Mouse (Mus musculus) MEL-GATA-1-ER (cell line): ENCODE data around the gene St7.
A peak's percentile ranks its signal among the peaks of the same experiment; 100 is the strongest.

Experiments used
- DNase-seq: peaks from one replicate; pipeline ENCODE4 v3.0.0-alpha.2; 2012; ENCODE audit warnings: low read depth; ENCODE audit errors: extremely low read depth

Gene St7

GRCm38 (mm10) chr6:17814074-17814649 is 121.4 kb downstream of the St7 start:
- no peak for DNase-seq

DNA sequence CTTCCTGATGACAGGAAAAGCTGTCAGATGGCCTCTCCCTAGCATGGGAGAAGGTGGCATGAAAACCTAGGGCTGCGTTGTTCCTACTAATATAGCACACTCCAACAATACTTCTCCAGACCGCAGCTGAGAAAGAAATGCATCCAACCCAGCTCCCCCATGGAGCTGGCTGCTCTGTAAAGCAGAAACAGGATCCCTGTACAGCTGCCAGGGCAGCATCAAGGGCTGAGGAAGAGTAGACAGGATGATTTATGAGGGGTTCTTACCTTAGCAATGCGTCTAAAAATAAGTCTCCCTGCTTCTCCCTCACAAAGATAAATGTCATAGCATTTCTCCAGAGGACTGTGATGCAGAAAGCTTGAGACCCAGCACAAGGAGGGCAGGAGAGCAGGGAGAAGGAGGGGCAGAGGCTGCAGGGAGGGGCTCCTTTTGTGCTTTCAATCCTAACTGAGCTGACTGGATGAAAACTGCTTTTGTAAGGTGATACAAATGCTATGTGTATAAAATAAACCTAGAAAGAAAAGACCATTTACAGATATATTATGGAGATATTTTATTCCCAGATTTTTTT is 124.2 kb downstream of the St7 start:
- DNase-seq = no peak

DNA sequence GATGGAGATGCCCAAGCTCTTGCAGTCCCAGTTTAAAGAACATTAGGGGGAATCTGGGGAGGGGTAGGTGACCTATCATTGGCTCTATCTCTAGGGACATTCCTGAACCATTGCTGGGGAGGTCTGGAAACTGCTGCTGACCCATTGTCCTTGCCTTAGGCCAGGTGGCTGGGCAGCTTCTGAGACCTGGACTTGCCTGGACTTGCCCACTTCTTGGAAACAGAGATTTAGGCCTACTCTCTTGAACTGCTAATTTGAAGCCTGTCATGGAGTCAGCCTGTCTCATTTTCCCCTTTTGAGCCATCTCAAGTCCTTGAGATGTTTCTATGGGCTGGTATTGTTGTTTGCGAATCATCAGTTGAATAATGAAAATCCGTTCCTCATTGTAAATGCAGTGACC is 130.9 kb downstream of the St7 start:
- no peak for DNase-seq

DNA sequence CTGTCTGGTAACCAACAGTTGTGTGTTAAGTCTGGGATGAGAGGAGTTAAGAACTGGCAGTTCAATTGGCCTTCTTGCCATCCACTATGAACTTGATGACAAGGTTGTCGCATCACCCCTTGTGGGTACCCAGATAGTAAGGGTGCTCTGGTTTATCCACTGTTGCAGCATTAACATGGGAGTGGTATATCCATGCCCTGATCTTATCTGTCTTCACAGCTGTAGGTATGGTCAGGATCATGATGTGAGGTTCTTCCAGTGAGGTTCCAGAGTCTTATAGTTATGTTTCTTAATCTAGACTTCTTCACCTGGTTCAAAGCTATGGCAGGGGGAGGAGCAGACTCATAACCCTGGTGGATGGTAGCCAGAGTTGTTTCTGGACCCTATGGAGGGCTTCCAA is 132.0 kb downstream of the St7 start:
- DNase-seq = no peak

DNA sequence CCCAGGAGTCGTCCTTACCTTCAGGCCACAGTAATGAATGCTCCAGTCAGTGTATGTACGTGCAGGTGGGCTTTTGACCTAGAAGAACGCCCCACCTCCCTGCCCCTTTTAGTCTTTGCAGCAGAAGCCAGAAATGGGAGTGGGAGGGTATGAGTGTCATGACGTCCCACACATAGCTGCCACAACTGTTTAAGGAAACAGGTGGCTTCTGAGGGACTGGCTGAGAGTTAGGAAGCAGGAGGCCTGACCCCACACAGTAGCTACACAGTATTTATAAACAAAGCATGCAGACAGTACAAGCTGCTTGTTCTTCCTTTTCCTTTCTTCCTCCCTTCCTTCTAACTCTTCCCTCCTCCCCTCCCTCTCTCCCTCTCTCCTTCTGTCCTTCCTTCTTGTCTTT is 135.6 kb downstream of the St7 start:
- DNase-seq = no peak

GRCm38 (mm10) chr6:17829981-17830380 is 137.2 kb downstream of the St7 start:
- no peak for DNase-seq

- peak; percentile 26 for DNase-seq
These were observed 141.8 kb downstream of the St7 start for GRCm38 (mm10) chr6:17834493-17834892.

DNA sequence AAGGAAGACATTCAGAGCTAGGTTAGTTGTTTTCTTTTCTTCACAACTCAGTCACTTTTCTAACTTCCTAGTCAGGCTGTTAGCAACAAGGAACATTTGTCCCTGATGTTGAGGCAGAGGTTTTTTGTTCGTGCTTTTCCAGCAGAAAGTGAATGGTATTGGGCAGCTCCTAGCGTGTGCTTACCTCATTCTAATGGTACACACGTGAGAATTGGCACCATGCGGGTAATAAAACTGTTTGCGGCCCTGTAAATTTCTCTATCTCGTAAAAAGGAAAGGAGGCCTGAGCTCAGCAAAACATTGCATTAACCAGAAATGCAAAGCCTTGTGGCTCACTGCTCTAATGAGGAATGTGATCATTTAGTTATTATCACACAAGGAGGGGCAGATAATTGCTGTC is 143.0 kb downstream of the St7 start:
- DNase-seq = no peak

- peak; percentile 56 for DNase-seq
These were observed 144.9 kb downstream of the St7 start for GRCm38 (mm10) chr6:17837676-17838075.

GRCm38 (mm10) chr6:17840431-17840830 is 147.7 kb downstream of the St7 start:
- DNase-seq = no peak

DNA sequence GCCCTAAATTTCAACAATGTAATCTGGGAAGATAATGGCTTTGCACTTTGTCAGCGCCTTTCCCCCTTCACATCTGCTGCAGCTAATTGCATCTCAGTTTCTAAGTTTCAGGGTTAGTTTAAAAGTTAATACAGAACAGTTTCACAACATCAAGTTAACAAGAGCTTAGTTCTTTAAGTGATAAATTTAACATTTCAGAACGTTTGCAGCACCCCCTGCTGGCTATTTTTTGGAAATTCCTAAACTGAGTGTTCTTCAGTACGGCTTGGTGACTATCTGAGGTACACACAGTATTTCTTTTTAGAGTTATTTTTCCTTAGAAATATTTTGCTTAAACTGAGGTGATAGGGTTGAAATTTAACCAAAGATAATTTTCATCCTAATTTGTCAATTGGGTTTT is 150.0 kb downstream of the St7 start:
- peak; percentile 25 for DNase-seq

- no peak for DNase-seq
These were observed 158.6 kb downstream of the St7 start for GRCm38 (mm10) chr6:17851316-17851715.

DNA sequence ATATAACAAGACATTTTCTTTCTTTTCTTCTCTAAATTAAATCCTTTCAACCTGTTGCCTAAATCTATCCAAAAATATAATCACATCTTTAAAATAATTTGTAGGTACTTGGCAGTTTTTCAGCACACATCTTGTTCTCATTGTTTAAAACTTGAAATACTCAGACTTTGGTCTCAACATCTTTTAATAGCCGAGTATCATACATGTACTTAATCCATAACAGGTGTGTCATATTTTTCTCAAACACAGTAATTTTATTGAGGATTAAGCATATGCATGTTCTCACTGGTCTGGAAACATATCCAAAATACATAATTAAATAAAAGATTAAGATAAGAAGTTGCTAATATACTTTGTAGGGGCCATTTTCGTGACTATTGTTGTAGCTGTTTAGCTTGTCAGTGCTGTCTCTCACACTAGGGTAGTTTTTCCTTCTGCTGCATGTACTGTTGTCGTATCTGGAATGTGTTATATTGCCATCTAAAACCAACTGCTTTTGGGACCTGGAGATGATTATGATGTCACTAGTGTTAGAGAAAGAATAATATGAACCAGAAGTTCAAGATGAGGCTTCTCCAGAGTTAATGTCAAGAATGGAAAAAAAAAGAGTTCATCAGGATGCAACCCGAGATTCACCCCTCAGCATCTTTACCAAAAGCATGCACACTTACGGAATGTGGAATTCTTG is 161.0 kb downstream of the St7 start:
- DNase-seq = no peak

DNA sequence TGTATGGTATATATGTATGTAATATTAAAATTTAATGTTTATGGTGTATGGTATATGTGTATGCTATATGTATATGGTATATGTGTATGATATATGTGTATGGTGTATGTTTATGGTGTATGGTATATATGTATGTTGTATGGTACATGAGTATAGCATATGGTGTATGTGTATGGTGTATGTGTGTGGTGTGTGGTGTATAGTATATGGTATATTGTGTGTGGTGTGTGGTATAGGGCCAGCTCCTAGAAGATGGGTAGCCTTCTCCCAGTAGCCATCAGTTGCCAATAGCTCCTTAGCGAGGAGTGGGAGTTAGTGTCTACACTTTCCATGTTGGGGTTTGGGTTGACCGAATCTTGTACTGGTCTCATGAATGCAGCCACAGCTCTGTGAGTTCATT is 162.9 kb downstream of the St7 start:
- DNase-seq = no peak

- no peak for DNase-seq
These were observed 166.8 kb downstream of the St7 start for GRCm38 (mm10) chr6:17859564-17859963.

DNA sequence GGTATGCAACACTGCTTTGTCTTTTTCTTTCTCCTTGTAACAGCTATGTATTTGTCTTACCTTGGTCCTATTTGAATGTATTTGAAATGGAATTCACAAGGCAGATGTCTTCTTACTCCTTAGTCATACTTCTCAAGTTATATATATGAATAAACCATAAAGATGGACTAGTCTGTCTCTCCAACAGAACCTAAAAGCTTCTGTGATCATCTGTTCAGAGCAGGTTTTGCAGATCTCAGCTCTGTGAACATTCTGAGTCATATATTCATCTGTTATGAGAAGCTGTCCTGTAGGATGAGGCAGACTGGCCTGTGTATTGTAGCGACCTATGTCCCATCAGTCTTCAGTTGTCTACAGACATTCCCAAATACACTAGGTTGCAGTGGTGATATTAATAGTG is 167.7 kb downstream of the St7 start:
- no peak for DNase-seq

DNA sequence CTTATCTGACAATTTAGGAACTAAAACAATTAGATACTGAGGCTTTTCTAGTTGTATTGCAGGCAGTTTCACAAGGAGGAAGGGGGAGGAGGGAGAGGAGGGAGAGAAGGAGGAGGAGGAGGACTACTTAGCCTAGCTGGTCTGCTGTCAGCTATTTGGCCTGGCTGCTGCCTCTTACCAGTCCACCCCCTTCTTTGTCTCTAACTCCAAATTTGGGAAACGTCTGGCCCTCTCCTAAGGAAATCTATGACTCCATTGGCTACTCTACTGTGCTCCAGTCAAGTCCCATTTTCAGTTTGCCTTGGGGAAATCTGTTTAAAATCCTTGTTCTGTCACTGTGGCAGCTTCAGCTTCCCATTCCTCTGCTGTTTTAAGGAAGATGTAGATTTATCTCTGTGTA is 175.1 kb downstream of the St7 start:
- DNase-seq = no peak

GRCm38 (mm10) chr6:17871831-17872372 is 179.2 kb downstream of the St7 start:
- DNase-seq = no peak

DNA sequence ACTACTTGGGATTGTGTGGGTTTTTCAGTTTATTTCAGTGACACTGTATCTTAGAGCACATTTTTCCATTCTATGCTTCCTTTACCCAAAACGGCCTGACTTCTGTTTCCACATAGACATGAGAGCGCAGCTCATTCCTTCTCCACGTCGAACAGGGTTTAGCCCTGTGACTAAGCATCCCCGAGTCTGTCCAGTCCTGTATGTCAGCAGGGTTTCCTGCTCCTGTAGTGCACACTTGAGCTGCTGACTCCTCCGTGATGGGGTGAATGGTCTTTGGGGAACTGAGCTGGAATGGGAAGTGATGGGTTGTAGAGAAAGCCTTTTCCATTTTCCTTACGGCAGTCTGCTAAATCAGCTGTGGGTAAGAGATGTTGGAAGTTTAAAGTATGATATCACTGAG is 182.9 kb downstream of the St7 start:
- no peak for DNase-seq

GRCm38 (mm10) chr6:17876023-17876613 is 183.4 kb downstream of the St7 start:
- no peak for DNase-seq

DNA sequence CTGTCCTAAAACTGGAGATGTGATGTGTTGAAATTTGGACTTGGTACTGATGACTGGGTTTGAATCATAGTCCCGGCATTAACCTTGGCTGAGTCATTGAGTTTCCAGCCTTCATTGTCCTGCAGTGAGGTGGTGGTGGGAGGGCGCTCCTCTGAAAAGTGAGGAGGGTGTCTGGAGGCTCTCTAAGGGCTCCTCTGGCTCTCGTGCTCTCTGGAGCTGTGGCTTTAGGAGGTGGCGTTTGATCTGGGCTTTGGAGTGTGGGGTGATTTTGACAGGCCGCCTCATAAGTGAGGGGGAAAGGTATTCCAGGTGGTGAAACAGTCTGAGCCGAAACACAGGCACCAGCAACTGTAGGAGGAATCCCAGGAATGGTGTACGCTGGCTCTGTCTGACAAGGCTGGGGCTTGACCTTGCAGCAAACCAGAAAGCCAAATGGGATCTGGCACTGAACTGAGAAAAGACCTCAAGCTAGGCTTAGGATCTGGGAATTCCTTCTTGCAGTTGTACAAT is 184.0 kb downstream of the St7 start:
- no peak for DNase-seq

- no peak for DNase-seq
These were observed 190.2 kb downstream of the St7 start for GRCm38 (mm10) chr6:17882943-17883342.
